Mouse (Mus musculus) kidney, adult 8-10 months (tissue): ENCODE measurements at regions not wholly inside any gene's neighbourhood (a gene's known extent, or its start where the extent isn't known, plus 50 kb on each side); places are given as distances from the start of the nearest gene placed in this dataset.
A peak's percentile ranks its signal among the peaks of the same experiment; 100 is the strongest.

Source experiments
- DNase-seq, 2 experiments: peaks; one replicate each; pipeline ENCODE4 v3.0.0; 2022

GRCm38 (mm10) chr5:37980692-37981091 is 57.9 kb upstream of the Stx18 start:
- DNase-seq = no peak

GRCm38 (mm10) chr5:37976943-37977434 is 61.6 kb upstream of the Stx18 start:
- DNase-seq = no peak

GRCm38 (mm10) chr5:37972980-37973545 is 65.5 kb upstream of the Stx18 start:
- no peak for DNase-seq

GRCm38 (mm10) chr5:37971724-37972123 is 66.8 kb upstream of the Stx18 start:
- no peak for DNase-seq

- DNase-seq = no peak
These were observed 69.9 kb upstream of the Stx18 start for GRCm38 (mm10) chr5:37968596-37968995.

GRCm38 (mm10) chr5:37967914-37968375 is 70.6 kb upstream of the Stx18 start:
- no peak for DNase-seq

GRCm38 (mm10) chr5:37967106-37967913 is 71.2 kb upstream of the Stx18 start:
- no peak for DNase-seq

- no peak for DNase-seq
These were observed 74.9 kb upstream of the Stx18 start for GRCm38 (mm10) chr5:37963688-37964087.

GRCm38 (mm10) chr5:37962513-37962912 is 76.0 kb upstream of the Stx18 start:
- no peak for DNase-seq

GRCm38 (mm10) chr5:37960216-37960615 is 78.3 kb upstream of the Stx18 start:
- peak in 1 of 2 experiments; percentile 23 for DNase-seq

- peak in 1 of 2 experiments; percentile 23 for DNase-seq
These were observed 86.4 kb upstream of the Stx18 start for GRCm38 (mm10) chr5:37952096-37952495.

GRCm38 (mm10) chr5:37932760-37933122 is 105.8 kb upstream of the Stx18 start:
- no peak for DNase-seq

GRCm38 (mm10) chr5:37932086-37932759 is 106.3 kb upstream of the Stx18 start:
- no peak for DNase-seq

- DNase-seq = no peak
These were observed 96.1 kb upstream of the Msx1 start for GRCm38 (mm10) chr5:37920481-37920880.

- no peak for DNase-seq
These were observed 94.7 kb upstream of the Msx1 start for GRCm38 (mm10) chr5:37919102-37919501.

GRCm38 (mm10) chr5:37918001-37918707 is 93.8 kb upstream of the Msx1 start:
- no peak for DNase-seq

- DNase-seq = no peak
These were observed 92.8 kb upstream of the Msx1 start for GRCm38 (mm10) chr5:37917161-37917560.

GRCm38 (mm10) chr5:37904683-37905352 is 80.4 kb upstream of the Msx1 start:
- no peak for DNase-seq

- no peak for DNase-seq
These were observed 79.5 kb upstream of the Msx1 start for GRCm38 (mm10) chr5:37903861-37904260.

- DNase-seq = no peak
These were observed 78.4 kb upstream of the Msx1 start for GRCm38 (mm10) chr5:37902741-37903140.

GRCm38 (mm10) chr5:37901861-37902291 is 77.5 kb upstream of the Msx1 start:
- DNase-seq = no peak

GRCm38 (mm10) chr5:37898041-37898615 is 73.7 kb upstream of the Msx1 start:
- no peak for DNase-seq
